Mouse (Mus musculus) neural tube, embryonic 10.5 days (tissue): ENCODE data around the gene Emsy.

Experiments used
- DNase-seq: peaks from one replicate; pipeline ENCODE4 v3.0.0-alpha.2; 2017; ENCODE audit warnings: low spot score; ENCODE audit errors: extremely low spot score

Gene Emsy

GRCm38 (mm10) chr7:98577461-98577860 is 79.1 kb downstream of the Emsy start:
- DNase-seq: no peak

- DNase-seq: no peak
Observed at GRCm38 (mm10) chr7:98575651-98576239, 80.8 kb downstream of the Emsy start.

DNA sequence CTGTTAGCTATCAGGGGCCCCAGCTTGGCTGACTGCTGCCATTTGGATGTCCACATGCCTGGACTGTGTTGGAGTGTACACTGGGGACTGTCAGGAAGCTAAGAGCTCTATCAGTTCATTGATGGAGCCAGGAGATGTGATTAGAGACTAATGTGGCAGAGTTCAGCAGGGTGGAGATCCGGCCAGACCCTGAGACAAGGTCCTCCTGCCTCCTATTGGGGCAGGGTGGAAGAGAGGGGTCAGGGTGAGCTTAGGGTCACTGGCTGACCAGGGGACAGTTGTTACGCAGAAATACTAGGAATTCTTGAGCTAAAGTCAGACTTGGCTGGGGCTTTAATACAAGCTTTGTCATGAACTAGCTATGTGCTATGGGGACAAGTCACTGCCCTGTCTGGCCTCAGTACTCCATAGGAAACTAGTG is 81.8 kb downstream of the Emsy start:
- no peak for DNase-seq

DNA sequence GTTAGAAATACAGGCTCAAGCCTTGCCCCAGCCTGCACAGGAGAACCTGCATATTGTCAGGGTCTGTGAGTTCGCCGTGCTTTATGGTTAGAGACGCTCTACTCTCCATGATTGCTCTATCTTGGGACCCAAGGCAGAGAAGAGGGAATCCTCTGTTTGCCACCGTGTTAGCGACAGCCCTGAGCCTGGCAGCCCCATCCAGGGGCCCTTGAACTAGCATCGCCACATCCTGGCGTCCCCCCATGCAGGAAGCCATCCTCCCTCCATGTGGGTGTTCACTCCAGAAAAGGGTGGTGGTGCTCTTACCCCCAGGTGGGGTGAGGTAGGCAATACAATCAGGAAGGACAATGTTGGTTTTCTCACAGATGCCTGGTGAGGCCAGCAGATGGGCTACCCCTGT is 82.3 kb downstream of the Emsy start:
- no peak for DNase-seq

DNA sequence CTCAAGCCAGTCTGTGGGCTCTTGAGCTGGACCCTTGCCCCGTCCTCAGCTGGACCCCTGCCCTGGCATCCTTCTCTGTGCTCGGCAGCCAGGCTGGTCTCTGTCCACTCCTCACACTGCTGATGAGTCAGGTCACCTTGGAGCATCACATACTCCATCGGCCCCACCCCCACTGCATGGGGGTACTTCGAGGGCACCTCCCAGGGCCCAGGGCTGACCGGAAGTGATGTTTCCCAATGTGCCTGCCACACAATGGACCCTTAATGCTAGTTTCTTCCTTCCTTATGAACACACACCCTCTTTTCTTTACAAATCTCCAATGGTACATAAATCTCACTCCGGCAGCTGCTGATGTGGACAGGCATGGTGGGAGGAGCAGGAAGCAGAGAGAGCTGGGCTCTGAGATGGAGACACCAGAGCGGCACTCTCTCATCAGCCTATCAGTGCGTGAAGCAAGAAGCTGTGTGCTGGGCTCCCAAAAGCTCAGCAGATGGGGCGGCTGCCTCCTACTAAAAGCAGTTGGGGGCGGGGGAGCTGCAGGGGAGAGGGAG is 83.3 kb downstream of the Emsy start:
- peak; percentile 53 for DNase-seq

GRCm38 (mm10) chr7:98572223-98572868 is 84.2 kb downstream of the Emsy start:
- DNase-seq: peak; percentile 61

DNA sequence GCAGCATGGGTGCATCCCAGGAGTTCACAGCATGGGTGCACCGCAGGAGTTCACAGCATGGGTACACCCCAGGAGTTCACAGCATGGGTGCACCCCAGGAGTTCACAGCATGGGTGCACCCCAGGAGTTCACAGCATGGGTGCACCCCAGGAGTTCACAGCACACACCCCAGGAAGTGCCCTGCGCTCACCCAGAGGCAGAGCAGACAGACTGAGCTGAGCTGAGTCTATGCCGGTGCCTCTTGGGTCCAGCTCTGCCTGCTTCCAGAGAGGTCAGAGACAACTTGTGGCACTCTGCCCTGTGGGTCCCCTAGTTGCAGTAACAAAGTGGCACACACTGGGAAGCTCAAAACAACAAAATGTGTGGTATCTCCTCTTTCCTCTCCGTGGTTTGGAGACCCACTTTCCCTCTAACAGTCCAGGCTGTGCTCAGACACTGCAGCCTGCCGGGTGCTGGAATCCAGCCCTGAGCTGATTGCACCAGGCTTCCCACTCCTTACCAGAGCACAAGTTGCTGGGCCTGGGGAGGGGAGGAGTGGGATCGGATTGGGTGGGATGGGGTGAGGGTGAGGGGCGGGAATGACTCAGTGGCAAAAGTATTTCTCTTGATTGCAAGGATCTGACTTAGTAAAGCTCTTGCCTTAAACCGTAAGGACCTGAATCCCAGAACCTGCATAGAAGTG is 85.6 kb downstream of the Emsy start:
- no peak for DNase-seq

GRCm38 (mm10) chr7:98567056-98567455 is 89.5 kb downstream of the Emsy start:
- DNase-seq: no peak

GRCm38 (mm10) chr7:98564607-98565364 is 91.8 kb downstream of the Emsy start:
- no peak for DNase-seq

GRCm38 (mm10) chr7:98563991-98564390 is 92.6 kb downstream of the Emsy start:
- DNase-seq: no peak

GRCm38 (mm10) chr7:98562966-98563365 is 93.6 kb downstream of the Emsy start:
- no peak for DNase-seq

DNA sequence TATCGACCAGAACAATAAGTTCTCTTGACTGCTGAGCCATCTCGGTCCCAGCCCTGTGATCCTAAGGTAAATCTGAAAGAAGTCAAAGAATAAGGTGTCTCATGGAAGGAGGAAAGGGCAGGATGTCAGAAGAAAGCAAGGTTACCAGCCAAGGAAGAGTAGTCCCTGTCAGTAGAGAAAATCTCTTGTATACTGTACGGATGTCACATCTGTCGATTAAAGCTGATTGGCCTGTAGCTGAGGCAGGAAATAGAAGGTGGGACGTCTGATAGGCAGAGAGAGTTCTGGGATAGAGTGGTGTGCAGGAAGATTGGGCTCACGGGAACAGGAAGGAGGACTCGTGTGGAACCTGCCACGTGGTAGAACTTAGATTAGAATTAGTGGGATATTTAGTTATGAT is 94.4 kb downstream of the Emsy start:
- DNase-seq: no peak

GRCm38 (mm10) chr7:98561556-98562164 is 94.9 kb downstream of the Emsy start:
- no peak for DNase-seq

- no peak for DNase-seq
Observed at GRCm38 (mm10) chr7:98558128-98558921, 98.3 kb downstream of the Emsy start.

DNA sequence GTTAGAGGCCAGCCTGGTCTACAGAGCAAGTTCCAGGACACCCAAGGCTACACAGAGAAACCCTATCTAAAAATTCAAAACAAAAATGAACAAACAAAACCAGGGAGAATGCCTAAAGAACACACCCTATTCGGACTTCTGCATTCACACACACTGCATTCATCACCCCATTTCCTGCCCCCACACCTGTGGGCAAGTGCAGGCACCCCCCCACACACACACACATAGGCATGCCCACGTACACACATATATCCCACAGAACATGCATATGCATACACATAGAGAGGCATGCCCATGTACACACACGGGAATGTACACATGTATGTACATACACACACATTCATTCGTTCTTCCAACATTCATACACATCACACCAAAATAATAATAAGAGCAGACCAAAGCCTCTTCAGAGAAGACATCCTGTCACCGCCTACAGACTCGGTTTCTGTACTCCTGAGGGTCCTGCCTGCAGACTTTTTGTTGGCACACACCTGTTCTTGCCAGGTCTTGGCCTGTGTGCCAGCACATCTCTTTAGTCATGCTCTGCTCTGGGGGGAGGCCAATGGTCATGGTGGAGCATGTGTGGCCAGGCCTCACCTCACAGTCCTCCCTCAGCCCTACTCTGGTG is 99.7 kb downstream of the Emsy start:
- DNase-seq: no peak

DNA sequence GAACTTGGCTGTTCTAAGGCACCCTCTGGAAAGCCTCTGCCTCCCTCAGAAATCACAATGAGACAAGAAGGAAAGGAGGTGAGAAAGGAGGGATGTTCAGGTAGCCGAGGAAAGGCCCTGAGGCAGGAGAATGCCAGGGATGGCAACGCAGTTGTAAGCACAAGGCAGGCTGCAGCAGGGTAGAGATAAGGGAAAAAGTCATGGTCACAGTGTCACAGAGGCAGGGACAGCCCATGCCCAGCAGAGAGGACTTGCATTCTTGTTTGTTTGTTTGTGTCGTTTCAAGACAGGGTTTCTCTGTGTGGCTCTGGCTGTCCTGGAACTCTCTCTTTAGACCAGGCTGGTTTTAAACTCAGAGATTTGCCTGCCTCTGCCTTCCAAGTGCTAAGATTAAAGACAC is 105.5 kb downstream of the Emsy start:
- DNase-seq: no peak

DNA sequence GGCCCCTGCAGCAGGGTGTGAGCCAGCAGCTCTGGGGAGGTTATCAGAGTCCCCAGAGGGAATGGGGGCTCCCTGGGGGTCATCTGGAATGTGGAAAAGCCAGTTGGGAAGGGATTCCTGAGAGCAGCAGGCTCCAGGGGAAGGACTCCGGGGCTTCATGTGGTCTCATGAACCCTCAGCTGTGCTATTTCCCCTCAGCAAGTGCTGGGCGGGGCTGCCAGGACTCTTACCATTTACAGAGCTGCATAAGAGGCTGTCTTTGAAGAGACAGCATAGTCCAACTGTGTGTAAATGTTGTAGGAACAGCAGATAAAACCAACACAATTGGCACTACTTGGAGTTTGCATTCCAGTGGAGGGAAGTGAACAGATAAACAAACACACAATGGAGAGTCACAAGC is 106.0 kb downstream of the Emsy start:
- DNase-seq: no peak

DNA sequence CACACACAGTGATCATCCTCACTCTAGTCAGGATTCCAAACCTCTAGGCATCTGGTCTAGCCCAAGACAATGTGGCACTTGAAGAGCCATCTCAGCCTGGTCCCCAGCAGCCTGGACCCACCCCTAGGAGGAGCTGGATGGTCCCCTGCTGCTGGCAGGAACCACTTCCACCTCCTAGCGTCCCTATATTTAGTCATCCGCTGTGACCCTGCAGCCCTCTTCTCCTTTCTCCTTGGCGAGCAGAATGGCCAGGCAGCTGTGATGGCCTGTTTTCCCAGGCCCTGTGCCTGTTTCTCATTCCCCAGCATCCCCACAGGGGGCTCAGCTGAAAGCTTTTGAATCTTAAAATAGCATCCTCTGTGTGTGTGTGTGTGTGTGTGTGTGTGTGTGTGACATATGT is 107.7 kb downstream of the Emsy start:
- DNase-seq: no peak

GRCm38 (mm10) chr7:98544556-98544955 is 112.0 kb downstream of the Emsy start:
- DNase-seq: no peak

- DNase-seq: no peak
Observed at GRCm38 (mm10) chr7:98543853-98544370, 112.7 kb downstream of the Emsy start.
